Mouse (Mus musculus): ENCODE measurements around the gene Zfp36l2.

DNA sequence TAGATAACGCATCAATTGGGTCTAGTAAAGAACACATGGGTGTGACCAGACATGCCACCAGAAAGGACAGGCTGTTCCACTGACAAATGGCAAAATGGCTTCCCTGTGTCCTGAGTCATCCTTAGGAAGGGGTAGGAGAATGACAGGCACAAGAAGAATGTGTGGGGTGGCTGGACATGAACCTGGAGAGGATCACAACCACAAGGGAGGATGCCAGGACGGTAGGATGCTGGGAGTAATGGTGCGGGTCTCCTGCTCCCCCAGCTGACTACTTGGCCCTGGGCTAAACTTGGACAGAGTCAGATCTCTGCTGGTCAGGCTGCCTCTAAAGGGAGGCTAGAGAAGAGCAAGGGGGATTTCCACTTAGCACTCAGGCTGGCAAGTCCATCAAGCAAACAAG is 8.1 kb upstream of the Zfp36l2 start:
- TF ChIP-seq POLR2A (IDR thresholded peaks at IDR 0.05; ENCODE audit: insufficient read length, low read depth) (no peak), TCF12 (IDR thresholded peaks at IDR 0.05; ENCODE audit: insufficient read depth, poor library complexity, severe bottlenecking) (no peak), E2F4 (IDR thresholded peaks at IDR 0.05; ENCODE audit: insufficient read depth) (no peak), CEBPB (IDR thresholded peaks at IDR 0.05; ENCODE audit: insufficient read depth, poor library complexity, severe bottlenecking) (no peak), MAX (IDR thresholded peaks at IDR 0.05; ENCODE audit: low read depth) (no peak), USF1 (IDR thresholded peaks at IDR 0.05; ENCODE audit: low read depth) (no peak), TCF3 (IDR thresholded peaks at IDR 0.05; ENCODE audit: insufficient read length, low read depth) (no peak)

All from myocyte (in vitro differentiated cells).